Mouse (Mus musculus) brain, adult 10 weeks (tissue): Measurements from ENCODE around the gene Olfr1238. TPM values are rescaled to one million over a fixed set of nuclear protein-coding genes. Genes with fewer than 3 reads are reported as not detected.

Source experiments
- polyA plus RNA-seq: library from polyadenylated mRNA; stranded (reverse); fragments of 350-450 nt; fragmentation: Illumina TruSeq; extraction: RNeasy Lipid Tissue Mini Kit (QIAGEN cat#74804); gene quantifications from one replicate; pipeline ENCODE4 v1.2.3, GENCODE M21; 2015; ENCODE audit warnings: low read depth, low replicate concordance

Gene Olfr1238
- polyA plus RNA-seq: not detected

GRCm38 (mm10) chr2:89409576-89409975, at the start of gene Olfr1238:
TSS of gene Olfr1238 (minus strand) at chr2:89409676.

GRCm38 (mm10) chr2:89442900-89443299, 33.4 kb upstream of the Olfr1238 start, which contains the start of gene Olfr1240:
TSS of gene Olfr1240 (minus strand) at chr2:89443000.

GRCm38 (mm10) chr2:89420307-89420706, 10.8 kb upstream of the Olfr1238 start, which contains the start of gene Olfr1239:
TSS of gene Olfr1239 (minus strand) at chr2:89420407.

GRCm38 (mm10) chr2:89364765-89365164, 44.7 kb downstream of the Olfr1238 start, which contains the start of gene Olfr1234:
TSS of gene Olfr1234 (minus strand) at chr2:89364865.

Other genes starting within 250 kb of the Olfr1238 start
- not detected for gene Olfr1224-ps1, start 245.6 kb downstream of the Olfr1238 start, polyA plus RNA-seq
- gene Olfr1225, start 235.0 kb downstream of the Olfr1238 start, polyA plus RNA-seq: not detected
- not detected for gene Olfr1226, start 209.6 kb downstream of the Olfr1238 start, polyA plus RNA-seq
- not detected for gene Olfr1228, start 155.6 kb downstream of the Olfr1238 start, polyA plus RNA-seq
- gene Olfr1229, start 121.7 kb downstream of the Olfr1238 start, polyA plus RNA-seq: not detected
- gene Olfr1230, start 112.4 kb downstream of the Olfr1238 start, polyA plus RNA-seq: not detected
- gene Olfr1231, start 102.6 kb downstream of the Olfr1238 start, polyA plus RNA-seq: not detected
- gene Olfr1232, start 80.0 kb downstream of the Olfr1238 start, polyA plus RNA-seq: not detected
- gene Olfr1233, start 67.3 kb downstream of the Olfr1238 start, polyA plus RNA-seq: not detected
- gene Olfr1234, start 44.8 kb downstream of the Olfr1238 start, polyA plus RNA-seq: not detected
- gene Olfr1239, start 10.7 kb upstream of the Olfr1238 start, polyA plus RNA-seq: not detected
- gene Olfr1240, start 33.3 kb upstream of the Olfr1238 start, polyA plus RNA-seq: not detected
- gene Olfr1241, start 77.5 kb upstream of the Olfr1238 start, polyA plus RNA-seq: not detected
- gene Olfr1242, start 88.7 kb upstream of the Olfr1238 start, polyA plus RNA-seq: not detected
- gene Olfr1243, start 121.8 kb upstream of the Olfr1238 start, polyA plus RNA-seq: not detected
- gene Olfr1245, start 168.8 kb upstream of the Olfr1238 start, polyA plus RNA-seq: not detected
- not detected for gene Olfr1246, start 183.5 kb upstream of the Olfr1238 start, polyA plus RNA-seq
- not detected for gene Olfr1247, start 204.5 kb upstream of the Olfr1238 start, polyA plus RNA-seq
- not detected for gene Olfr1248, start 208.6 kb upstream of the Olfr1238 start, polyA plus RNA-seq
- not detected for gene Olfr1249, start 225.3 kb upstream of the Olfr1238 start, polyA plus RNA-seq